Mouse (Mus musculus): ENCODE results near the gene Slc2a4.
"Not testable (repeated sequence)": the region's sequence is repeated elsewhere in the genome, so short reads cannot be mapped to it uniquely, and the experiment has no call there.

DNA sequence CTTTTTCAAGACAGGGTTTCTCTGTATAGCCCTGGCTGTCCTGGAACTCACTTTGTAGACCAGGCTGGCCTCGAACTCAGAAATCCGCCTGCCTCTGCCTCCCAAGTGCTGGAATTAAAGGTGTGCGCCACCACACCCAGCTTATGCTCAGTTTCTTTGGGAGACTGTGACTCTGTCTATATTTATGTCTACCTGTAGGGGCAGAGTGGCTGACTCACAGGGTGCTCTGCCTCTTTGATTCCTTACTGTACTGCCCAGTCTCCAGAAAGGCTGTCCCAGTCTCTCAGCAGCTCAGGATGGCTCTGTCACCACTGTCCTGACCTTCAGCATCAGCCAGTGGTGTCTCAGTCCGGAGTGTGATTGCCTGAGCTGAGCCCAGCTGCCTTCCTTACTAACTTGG, 7.6 kb upstream of the Slc2a4 start:
- TF ChIP-seq POLR2A (IDR thresholded peaks at IDR 0.05; ENCODE audit: insufficient read length, low read depth); POLR2AphosphoS2 (IDR thresholded peaks at IDR 0.05; ENCODE audit: insufficient read length, low read depth); TCF12 (IDR thresholded peaks at IDR 0.05; ENCODE audit: insufficient read depth, poor library complexity, severe bottlenecking); E2F4 (IDR thresholded peaks at IDR 0.05; ENCODE audit: insufficient read depth); MYOG (IDR thresholded peaks at IDR 0.05; ENCODE audit: control insufficient read depth in 1 of 3, insufficient read depth in 1 of 3, insufficient read length in 2 of 3, low read depth in 2 of 3); MAX (IDR thresholded peaks at IDR 0.05; ENCODE audit: low read depth); TCF3 (IDR thresholded peaks at IDR 0.05; ENCODE audit: insufficient read length, low read depth); USF1 (IDR thresholded peaks at IDR 0.05; ENCODE audit: low read depth); CEBPB (IDR thresholded peaks at IDR 0.05; ENCODE audit: insufficient read depth, poor library complexity, severe bottlenecking): not testable (repeated sequence)
